Mouse (Mus musculus) bone marrow macrophage, adult 2 months (primary cell): Measurements from ENCODE around the gene Smim24. TPM values are rescaled to one million over a fixed set of nuclear protein-coding genes. Genes with fewer than 3 reads are reported as not detected.

Experiments
- H3K27ac ChIP-seq: 2 replicates; pipeline ENCODE4 v1.5.1; 2012; ENCODE audit warnings: low read depth, low read length; ENCODE audit not compliant: insufficient read depth
- H3K4me1 ChIP-seq: 2 replicates; pipeline ENCODE4 v1.6.1; 2012; ENCODE audit warnings: low read length; ENCODE audit not compliant: control insufficient read depth, insufficient read depth
- H3K4me3 ChIP-seq: 2 replicates; pipeline ENCODE4 v1.5.1; 2012; ENCODE audit warnings: mild to moderate bottlenecking, low read length, moderate library complexity; ENCODE audit not compliant: insufficient read depth
- CTCF ChIP-seq: IDR thresholded peaks from 2 replicates; pipeline ENCODE4 v1.5.1; 2012; ENCODE audit warnings: low read depth, mild to moderate bottlenecking, low read length, moderate library complexity
- POLR2A ChIP-seq: IDR thresholded peaks from 2 replicates; pipeline ENCODE4 v1.6.1; 2012; ENCODE audit warnings: mild to moderate bottlenecking, low read depth, low read length, borderline replicate concordance
- polyA plus RNA-seq: library from polyadenylated mRNA; stranded (reverse); fragments of >200 nt; gene quantifications from 2 replicates; pipeline ENCODE4 v1.2.4, GENCODE M21; 2012; ENCODE audit not compliant: missing spikeins, insufficient read depth, insufficient read length

Smim24 gene
- polyA plus RNA-seq, 1 experiment, result 45.5 TPM

DNA sequence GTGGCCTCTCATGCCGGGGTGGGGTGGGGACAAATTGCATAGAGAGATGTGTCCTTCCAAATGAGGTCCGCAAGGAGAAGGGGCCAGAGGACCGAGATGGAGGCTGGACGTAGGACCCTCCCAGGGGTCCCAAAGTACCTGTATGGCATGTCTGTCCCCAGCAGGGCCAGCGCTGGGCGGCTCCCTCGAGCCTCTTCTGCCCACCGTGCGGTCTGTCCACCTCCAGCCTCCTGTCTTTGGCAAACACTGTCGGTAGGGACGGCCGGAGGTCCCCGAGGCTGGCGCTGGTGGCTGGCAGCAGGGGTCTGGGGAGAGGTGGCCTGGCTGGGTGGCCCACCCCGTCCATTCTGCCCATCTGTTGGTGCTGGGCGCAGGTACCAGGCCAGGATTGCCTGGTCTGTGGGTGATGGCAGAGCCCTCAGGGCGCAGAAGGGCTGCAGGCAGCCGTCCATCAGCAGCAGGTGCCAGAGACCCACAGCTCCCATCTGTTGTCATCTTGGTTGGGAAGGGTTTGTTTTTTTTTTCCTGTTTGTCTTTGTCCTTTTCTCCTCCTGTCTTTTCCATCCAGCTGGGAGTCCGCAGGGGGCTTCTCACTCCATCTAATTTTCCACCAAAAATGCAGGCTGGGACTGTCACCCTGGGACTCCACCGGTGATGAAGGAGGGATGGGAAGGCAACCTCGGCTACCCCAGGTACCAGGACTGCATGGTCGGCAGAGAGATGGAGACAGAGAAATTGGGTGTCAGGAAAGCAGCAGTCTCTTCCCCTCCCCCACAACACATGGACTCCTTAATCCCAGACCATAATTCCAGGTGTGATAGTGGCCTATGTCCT lies 7.7 kb downstream of the Smim24 start:
- peak overlapping the region; percentile 98 for H3K27ac ChIP-seq
- peak overlapping the region; percentile 32 for H3K4me3 ChIP-seq
- H3K4me1 ChIP-seq, result peaks cover 31% of the 10 kb centered on the region
- TF ChIP-seq CTCF (0 out of 2 replicates have a peak, but pooled peaks have one; percentile 8), POLR2A (no peak)

DNA sequence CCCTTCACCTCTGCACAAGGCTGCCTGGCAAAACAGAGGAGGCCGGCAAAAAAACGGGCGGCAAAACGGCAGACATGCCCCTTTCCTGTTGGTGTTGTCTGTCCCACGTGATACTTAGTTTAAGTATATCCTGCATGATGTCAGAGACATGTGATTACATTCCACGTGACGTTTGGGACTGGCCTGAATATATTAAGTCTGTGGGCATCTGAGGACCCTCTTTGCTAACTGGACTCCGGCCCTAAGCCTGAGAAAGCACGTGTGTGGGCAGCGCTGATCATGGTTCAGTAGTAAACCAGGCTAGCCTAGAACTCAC lies 8.3 kb downstream of the Smim24 start:
- H3K27ac ChIP-seq, result peak overlapping the region; percentile 98
- TF ChIP-seq POLR2A, result no peak
- TF ChIP-seq CTCF, result no peak
- peak overlapping the region; percentile 35 for H3K4me3 ChIP-seq
- H3K4me1 ChIP-seq, result peaks cover 36% of the 10 kb centered on the region

DNA sequence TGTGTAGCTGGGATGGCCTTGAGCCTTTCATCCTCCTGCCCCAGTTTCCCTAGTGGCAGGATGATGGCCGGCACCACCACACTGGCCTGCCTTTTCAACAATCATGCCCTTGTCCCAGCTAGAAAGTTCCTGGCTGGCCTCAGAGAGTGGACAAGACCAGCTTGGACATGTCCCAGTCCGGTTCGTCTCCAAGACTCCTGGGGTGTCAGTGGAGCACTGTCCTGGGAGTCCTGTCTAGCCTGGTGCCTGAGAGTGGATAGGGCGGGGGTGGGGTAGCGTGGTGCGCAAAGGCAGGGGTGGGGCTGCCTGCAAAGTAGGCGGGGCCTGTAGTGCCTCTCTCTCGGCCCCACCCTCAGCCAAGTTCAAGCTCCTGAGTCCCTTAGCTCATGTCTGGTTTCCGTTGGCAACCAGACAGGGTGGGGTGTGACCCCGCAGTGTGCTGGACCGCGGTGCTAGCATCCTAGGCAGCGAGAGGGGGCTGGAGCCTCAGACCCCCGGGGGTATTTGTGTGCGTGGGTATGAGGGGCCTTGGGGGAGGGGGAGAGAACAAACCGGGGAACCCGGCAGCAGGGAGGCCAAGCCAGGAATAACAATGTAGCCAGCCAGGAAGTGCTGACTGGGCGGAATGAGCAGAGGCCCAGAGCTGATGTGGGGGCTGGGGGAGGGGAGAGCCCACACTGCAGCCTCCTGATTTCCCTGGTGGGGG lies 8.8 kb downstream of the Smim24 start:
- H3K4me1 ChIP-seq, result peaks cover 41% of the 10 kb centered on the region
- peak overlapping the region; percentile 39 for H3K4me3 ChIP-seq
- TF ChIP-seq POLR2A, result no peak
- TF ChIP-seq CTCF, result no peak
- H3K27ac ChIP-seq, result peak overlapping the region; percentile 98

DNA sequence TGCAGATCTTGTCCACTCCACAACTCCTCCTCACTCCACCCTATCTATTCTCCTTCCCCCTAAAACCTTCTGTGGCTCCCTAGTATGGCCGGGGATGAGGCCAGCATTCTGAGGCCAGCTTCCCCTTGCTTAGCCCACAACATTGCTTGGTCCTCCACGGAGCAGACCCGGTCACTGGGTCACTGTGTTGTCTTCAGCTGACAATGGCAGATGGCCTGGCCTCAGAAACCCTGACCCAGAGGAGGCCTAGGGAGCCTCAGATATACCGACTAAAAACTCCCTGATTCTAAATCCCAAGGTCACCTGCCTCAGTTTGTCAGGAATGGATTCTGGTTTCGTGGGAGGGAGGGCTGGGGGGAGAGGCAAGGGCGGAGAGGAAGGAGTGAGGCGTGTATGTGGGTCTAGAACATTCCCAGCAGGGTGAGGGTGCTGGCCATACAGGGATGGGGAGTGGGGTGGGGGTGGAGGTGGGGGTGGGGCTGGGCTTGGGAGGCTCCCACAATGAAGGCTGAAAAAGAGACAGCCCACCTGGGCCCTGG lies 9.4 kb downstream of the Smim24 start:
- no peak for TF ChIP-seq POLR2A
- no peak for TF ChIP-seq CTCF
- Histone ChIP-seq H3K4me3 (peak overlapping the region; percentile 39), H3K4me1 (peaks cover 41% of the 10 kb centered on the region), H3K27ac (peak overlapping the region; percentile 98)

DNA sequence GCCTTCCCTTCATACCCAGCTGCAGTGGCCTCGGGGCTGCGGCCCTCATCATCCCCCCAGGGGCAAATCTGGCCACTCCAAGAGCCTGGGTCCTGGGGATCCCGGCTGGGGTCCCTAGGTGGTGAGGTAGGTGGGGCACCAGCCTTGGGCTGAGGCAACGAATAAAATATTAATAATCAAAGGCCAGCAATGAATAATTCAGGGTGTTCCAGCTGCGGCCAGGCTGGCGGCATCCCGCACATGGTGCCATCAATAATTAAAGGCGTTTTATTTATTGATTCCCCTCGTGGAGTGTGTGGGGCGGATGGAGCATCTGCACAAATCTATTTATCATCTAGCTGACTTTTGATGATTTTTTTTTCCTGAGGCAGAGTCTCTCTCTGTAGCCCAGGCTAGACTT lies 10.7 kb downstream of the Smim24 start:
- Histone ChIP-seq H3K27ac (no peak overlapping the region), H3K4me3 (no peak overlapping the region), H3K4me1 (peaks cover 48% of the 10 kb centered on the region)
- TF ChIP-seq CTCF (no peak), POLR2A (no peak)

DNA sequence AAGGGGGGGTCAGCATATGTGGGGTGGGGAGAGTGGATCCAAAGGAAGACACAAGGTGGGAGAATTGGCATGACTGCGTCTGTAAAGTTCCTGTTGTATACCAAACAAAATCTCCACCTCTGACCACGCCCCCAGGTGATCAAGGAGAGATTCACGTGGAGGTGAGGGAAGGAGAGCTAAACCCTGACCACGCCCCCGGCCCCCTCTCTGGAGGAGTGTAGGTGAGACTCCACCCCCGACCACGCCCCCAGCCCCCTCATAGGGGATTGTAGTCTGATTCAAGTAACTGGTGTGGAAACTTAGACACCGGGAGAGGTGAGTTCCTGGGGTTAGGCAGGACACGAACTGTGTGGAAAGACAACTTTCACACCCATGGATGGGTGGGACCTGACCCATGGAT lies 11.2 kb downstream of the Smim24 start:
- Histone ChIP-seq H3K4me3 (no peak overlapping the region), H3K4me1 (peaks cover 50% of the 10 kb centered on the region), H3K27ac (no peak overlapping the region)
- TF ChIP-seq POLR2A (no peak), CTCF (no peak)

DNA sequence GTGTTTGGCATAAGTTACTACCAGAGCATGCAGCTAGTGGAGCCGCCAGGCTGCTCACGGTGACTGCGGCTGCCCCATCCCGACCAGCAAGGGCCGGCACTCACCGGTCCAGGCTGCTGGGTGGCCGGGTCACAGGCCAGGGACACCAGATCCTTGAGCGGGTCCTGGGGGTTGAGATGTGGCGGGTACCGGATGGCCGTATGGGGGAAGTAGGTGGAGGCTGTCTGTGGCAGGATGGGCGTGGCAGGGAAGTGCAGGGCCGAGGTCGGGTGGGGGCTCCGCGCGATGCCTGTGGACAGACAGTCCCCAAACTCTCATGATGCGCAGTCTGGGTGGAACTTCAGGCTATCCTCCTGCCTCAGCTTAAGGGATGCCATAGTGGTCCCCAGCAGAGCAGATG lies 11.9 kb downstream of the Smim24 start:
- Histone ChIP-seq H3K27ac (peak overlapping the region; percentile 16), H3K4me1 (peaks cover 54% of the 10 kb centered on the region), H3K4me3 (no peak overlapping the region)
- no peak for TF ChIP-seq CTCF
- TF ChIP-seq POLR2A, result no peak

DNA sequence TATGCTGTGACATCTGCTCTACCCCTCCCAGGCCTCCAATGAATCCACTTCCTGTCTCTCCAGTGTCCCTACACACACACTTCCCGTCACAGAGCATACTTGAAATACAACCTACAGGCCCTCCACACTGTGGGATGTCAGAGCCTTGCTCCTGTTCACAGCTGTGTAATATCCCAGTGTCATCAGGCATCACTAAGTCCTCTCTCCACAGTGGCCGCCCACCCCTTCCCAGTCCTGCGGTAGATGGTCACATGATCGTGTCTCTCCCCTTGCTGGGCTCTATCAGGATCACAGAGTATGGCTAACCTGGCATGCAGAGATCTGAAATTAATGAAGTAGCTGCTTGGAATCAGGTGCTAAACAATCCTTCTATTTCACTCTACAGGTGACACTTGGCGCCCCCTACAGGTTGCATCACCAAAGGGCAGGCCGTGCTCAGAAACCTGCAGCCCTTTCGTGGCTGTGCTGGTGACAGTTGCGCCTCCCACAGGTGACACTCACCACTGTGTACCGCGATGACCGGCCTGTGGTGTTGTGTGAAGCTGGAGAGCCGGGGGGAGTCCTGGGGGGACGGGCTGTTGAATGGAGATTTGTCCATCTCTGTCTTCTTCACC lies 12.8 kb downstream of the Smim24 start:
- peak overlapping the region; percentile 38 for H3K27ac ChIP-seq
- H3K4me1 ChIP-seq, result peaks cover 59% of the 10 kb centered on the region
- no peak overlapping the region; the same call in 1 of the 2 replicates for H3K4me3 ChIP-seq
- TF ChIP-seq CTCF (peak; percentile 96), POLR2A (no peak)

DNA sequence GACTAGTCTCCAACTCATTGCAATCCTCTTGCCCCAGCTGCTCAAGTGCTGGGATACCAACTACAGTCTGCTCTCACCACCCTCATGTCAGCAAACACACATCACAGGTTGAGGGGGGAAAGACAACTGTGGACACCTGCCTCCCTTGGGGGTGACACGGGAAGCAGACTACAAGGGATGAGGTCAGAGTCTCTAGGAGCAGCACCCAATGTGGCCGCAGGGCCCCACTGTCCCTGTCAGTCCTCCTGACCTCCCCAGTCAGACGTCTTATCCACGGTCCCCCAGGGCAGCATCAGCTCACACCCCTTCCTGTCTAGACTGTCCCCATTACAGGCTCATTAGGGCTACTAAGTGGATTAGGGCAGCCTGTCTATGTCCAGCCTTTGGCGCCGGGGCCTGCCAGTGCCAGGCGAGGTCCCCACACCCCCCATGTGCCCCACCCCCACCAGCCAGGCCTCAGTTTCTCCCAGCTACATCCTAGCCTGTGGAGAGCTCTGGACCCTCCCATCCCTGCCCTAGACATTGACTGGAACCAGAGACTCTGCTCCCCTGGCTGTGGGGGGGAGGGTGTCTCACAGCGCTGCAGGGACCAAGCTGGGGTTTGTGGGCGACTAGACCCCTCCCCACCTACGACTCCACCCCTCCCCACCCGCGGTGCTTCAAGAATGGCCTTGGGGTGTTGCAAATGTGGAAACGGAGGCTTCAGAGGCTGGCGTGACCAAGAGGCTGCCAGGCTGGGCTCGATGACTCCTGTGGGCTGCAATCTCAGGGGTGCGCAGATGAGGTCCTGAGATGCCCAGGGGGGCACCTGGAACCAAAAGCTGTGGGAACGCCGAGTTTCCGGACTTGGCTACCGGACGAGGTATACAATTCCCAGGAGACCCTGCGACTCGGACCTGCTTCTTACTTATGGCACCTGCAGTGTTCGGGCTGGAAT lies 13.9 kb downstream of the Smim24 start:
- Histone ChIP-seq H3K4me3 (peak overlapping the region; percentile 61), H3K4me1 (peaks cover 59% of the 10 kb centered on the region), H3K27ac (peak overlapping the region; percentile 59)
- TF ChIP-seq CTCF, result no peak
- no peak for TF ChIP-seq POLR2A
